Mouse (Mus musculus) liver, postnatal 0 days (tissue): ENCODE data around the gene Gm13030. TPM values are rescaled to one million over a fixed set of nuclear protein-coding genes. Genes with fewer than 3 reads are reported as not detected.

Source experiments
- ATAC-seq: fragments of 200-750 bp; cut with Nextera tagmentation; 2 replicates; pipeline ENCODE4 v1.8.0; 2017; ENCODE audit warnings: mild to moderate bottlenecking, moderate library complexity
- DNase-seq: peaks from one replicate; pipeline ENCODE4 v3.0.0-alpha.2; 2016
- H3K27ac ChIP-seq: fragments of 300-500 bp; sonication (generic); 2 replicates; pipeline ENCODE4 v1.5.1; 2014; ENCODE audit warnings: antibody characterized with exemption, moderate library complexity, mild to moderate bottlenecking, low read depth
- H3K27me3 ChIP-seq: fragments of 300-500 bp; sonication (generic); 2 replicates; pipeline ENCODE4 v1.6.1; 2014; ENCODE audit warnings: low read length, control low read depth, mixed read lengths; ENCODE audit not compliant: insufficient read depth
- H3K36me3 ChIP-seq: fragments of 300-500 bp; sonication (generic); replicated peaks from 2 replicates; pipeline ENCODE4 v1.6.1; 2014; ENCODE audit warnings: mild to moderate bottlenecking, control low read depth, low read length, moderate library complexity, mixed read lengths; ENCODE audit not compliant: insufficient read depth
- H3K4me1 ChIP-seq: fragments of 300-500 bp; sonication (generic); 2 replicates; pipeline ENCODE4 v1.6.1; 2014; ENCODE audit warnings: antibody characterized with exemption, mild to moderate bottlenecking, control low read depth; ENCODE audit not compliant: insufficient read depth
- H3K4me2 ChIP-seq: fragments of 300-500 bp; sonication (generic); 2 replicates; pipeline ENCODE4 v1.6.1; 2014; ENCODE audit warnings: low read depth, mild to moderate bottlenecking, low read length, moderate library complexity, mixed read lengths
- H3K4me3 ChIP-seq: fragments of 300-500 bp; sonication (generic); 2 replicates; pipeline ENCODE4 v1.5.1; 2014; ENCODE audit warnings: low read depth, low read length
- H3K9ac ChIP-seq: fragments of 300-500 bp; sonication (generic); replicated peaks from 2 replicates; pipeline ENCODE4 v1.6.1; 2014; ENCODE audit warnings: mild to moderate bottlenecking, moderate library complexity
- H3K9me3 ChIP-seq: fragments of 300-500 bp; sonication (generic); 2 replicates; pipeline ENCODE4 v1.6.1; 2016; ENCODE audit warnings: mild to moderate bottlenecking, control low read depth, low read length, mixed read lengths
- CTCF ChIP-seq: sonication (generic); IDR thresholded peaks from 2 replicates; pipeline ENCODE4 v1.5.1; 2016; ENCODE audit warnings: antibody characterized with exemption, low read depth
- EP300 ChIP-seq: IDR thresholded peaks from 2 replicates; pipeline ENCODE4 v1.6.1; 2016; ENCODE audit warnings: antibody characterized with exemption, low read depth, mild to moderate bottlenecking
- WGBS: fragments of 180-500 bp; shearing (Covaris S2); extraction: QIAGEN DNeasy Blood & Tissue Kit; methylation state at CpG from one replicate; pipeline ENCODE4 v1.1.7; 2014; ENCODE audit not compliant: insufficient replicate concordance; 5-methylcytosine and 5-hydroxymethylcytosine counted together
- polyA plus RNA-seq: library from polyadenylated mRNA; unstranded; fragments of >200 nt; fragmentation: Nextera tagmentation; extraction: Ambion mirVana; gene quantifications from 2 replicates; pipeline ENCODE4 v1.2.1, GENCODE M21; 2015

Gm13030 gene
- not detected in 2 replicates for polyA plus RNA-seq

DNA sequence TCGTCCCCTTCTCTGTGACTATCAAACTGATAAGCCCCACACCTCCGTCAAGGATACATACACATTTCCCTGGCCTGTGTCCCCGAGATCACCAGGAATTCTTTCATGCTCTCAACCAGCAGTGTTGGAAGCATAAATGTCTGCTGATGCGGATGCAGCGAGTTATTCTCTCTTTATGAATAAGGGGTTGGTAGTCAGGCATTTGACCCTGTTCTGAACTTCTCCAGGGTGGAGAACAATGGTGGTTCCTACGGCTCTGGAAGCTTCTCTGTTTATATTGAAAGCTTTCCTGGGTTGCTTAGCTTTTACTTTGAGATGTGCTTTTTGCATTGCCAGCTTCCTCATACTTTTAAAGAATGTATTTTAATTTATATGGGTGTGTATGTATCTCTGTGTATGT, at the start of gene Gm13030:
Gm13030 (minus strand) TSS at position 101 of the 400 bp plus-strand sequence.
- DNase-seq (no peak), ATAC-seq (no peak)
- 77% methylated on average over 6 of the region's 6 CpGs for whole genome bisulfite sequencing
- Histone ChIP-seq H3K4me3 (no peak within 1 kb of the TSS), H3K36me3 (no peaks in the 10 kb centered on the region), H3K9me3 (no peaks in the 10 kb centered on the region), H3K4me1 (no peaks in the 10 kb centered on the region), H3K27ac (no peak within 1 kb of the TSS), H3K9ac (no peak within 1 kb of the TSS), H3K4me2 (no peak within 1 kb of the TSS), H3K27me3 (no peaks in the 10 kb centered on the region)
- no peak for TF ChIP-seq CTCF
- TF ChIP-seq EP300: no peak

GRCm38 (mm10) chr4:138922131-138922459, 48.3 kb upstream of the Gm13030 start:
- ATAC-seq: peak; percentile 77
- Histone ChIP-seq H3K4me2 (no peak overlapping the region), H3K4me3 (no peak overlapping the region), H3K27me3 (0 out of 2 replicates have a peak, but pooled peaks cover 6% of the 10 kb centered on the region), H3K9me3 (no peaks in the 10 kb centered on the region; the same call in 1 of the 2 replicates), H3K4me1 (no peaks in the 10 kb centered on the region), H3K36me3 (no peaks in the 10 kb centered on the region), H3K9ac (no peak overlapping the region), H3K27ac (no peak overlapping the region)
- 3% methylated on average over 11 of the region's 11 CpGs for WGBS
- TF ChIP-seq EP300 (no peak), CTCF (peak; percentile 99)
- peak; percentile 95 for DNase-seq

DNA sequence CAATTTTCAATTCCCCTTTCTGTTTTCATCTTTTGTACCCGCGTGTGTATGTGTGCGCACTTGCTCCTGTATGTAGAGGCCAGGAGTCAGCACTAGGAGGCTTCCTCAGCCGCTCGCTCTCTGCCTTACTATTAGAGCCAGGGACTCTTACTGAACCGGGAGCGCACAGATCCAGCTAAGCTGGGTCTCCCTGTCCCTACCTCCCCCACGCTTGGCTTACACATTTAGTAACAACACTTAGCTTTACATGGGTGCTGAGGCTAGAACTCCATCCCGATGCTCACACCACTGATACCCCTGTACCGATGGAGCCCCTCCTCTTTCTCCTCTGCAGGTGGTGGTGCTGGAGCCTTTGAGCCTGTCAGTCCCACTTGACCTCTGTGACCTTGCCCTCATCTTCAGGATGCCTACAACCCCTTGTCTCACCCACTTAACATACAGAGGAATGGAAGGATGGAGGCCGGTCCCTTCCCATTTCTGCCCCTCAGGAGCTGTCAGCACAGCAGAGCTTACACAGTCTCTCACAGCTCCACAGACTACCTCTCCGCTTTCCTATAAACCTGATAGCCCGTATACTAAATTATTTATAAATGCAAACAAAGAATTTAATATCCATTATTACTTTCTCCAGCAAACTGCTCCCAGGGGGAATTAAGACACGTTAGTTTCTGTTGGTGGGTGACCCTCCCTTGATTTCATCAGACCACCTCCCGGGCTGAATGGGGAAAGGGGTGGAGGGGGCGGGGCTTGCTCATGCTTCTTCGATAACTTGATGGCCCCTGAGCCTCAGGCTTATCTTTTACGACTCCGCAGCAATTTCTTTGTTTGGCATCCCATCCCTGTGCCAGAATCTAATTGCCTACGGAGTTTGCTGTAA, 47.7 kb upstream of the Gm13030 start:
- Histone ChIP-seq H3K36me3 (no peaks in the 10 kb centered on the region), H3K4me2 (no peak overlapping the region), H3K27me3 (0 out of 2 replicates have a peak, but pooled peaks cover 6% of the 10 kb centered on the region), H3K9me3 (no peaks in the 10 kb centered on the region; the same call in 1 of the 2 replicates), H3K4me1 (no peaks in the 10 kb centered on the region), H3K4me3 (no peak overlapping the region), H3K9ac (no peak overlapping the region), H3K27ac (no peak overlapping the region)
- ATAC-seq: 0 out of 2 replicates have a peak, but pooled peaks have one; percentile 7
- TF ChIP-seq CTCF (no peak), EP300 (no peak)
- 39% methylated on average over 20 of the region's 20 CpGs for WGBS
- DNase-seq: no peak

DNA sequence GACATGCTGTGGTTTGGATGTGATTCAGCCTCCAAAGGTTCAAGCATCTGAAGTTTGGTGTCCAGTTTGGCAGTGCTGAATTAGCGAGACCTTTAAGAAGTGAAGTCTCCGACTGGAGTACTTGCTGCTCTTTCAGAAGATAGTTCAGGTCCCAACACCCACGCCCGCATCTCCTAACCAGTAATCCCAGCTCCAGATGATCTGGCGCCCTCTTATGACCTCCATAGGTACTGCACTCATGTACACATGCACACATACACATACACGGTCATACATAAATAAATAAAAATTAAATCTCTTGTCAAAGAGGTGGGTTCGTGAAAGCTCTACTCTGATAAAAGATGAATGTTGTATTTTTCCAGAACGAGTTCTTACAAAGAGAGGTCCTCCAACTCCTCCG, 43.5 kb upstream of the Gm13030 start:
- Histone ChIP-seq H3K36me3 (no peaks in the 10 kb centered on the region), H3K27ac (no peak overlapping the region), H3K4me2 (no peak overlapping the region), H3K9ac (no peak overlapping the region), H3K4me1 (peaks cover 6% of the 10 kb centered on the region), H3K9me3 (no peaks in the 10 kb centered on the region; the same call in 1 of the 2 replicates), H3K27me3 (0 out of 2 replicates have a peak, but pooled peaks cover 6% of the 10 kb centered on the region), H3K4me3 (no peak overlapping the region)
- DNase-seq (no peak), ATAC-seq (no peak)
- 80% methylated on average over 9 of the region's 9 CpGs for WGBS
- TF ChIP-seq CTCF (peak; percentile 38), EP300 (no peak)

- peak; percentile 84 for TF ChIP-seq CTCF
- TF ChIP-seq EP300: no peak
- Histone ChIP-seq H3K9me3 (no peaks in the 10 kb centered on the region; the same call in 1 of the 2 replicates), H3K27me3 (no peaks in the 10 kb centered on the region), H3K4me3 (peak within 1 kb of the TSS; percentile 82), H3K9ac (peak within 1 kb of the TSS; percentile 84), H3K36me3 (no peaks in the 10 kb centered on the region; the same call in 1 of the 2 replicates), H3K4me2 (peak within 1 kb of the TSS; percentile 99), H3K4me1 (peaks cover 6% of the 10 kb centered on the region), H3K27ac (peak within 1 kb of the TSS; percentile 68)
- 1% methylated on average over 36 of the region's 39 CpGs for WGBS
- DNase-seq: peak; percentile 95
- ATAC-seq: peak; percentile 93
Observed at GRCm38 (mm10) chr4:138913797-138914196, 40.0 kb upstream of the Gm13030 start, which contains the start of gene Otud3. TSS of gene Otud3 (minus strand) at chr4:138913945.

- ATAC-seq: peak; percentile 66
- no peak for TF ChIP-seq EP300
- TF ChIP-seq CTCF: no peak
- H3K27me3 ChIP-seq: no peaks in the 10 kb centered on the region
- H3K27ac ChIP-seq: peak overlapping the region; percentile 68
- DNase-seq: peak; percentile 39
- WGBS: 1% methylated on average over 50 of the region's 52 CpGs
- peak overlapping the region; percentile 99 for H3K4me2 ChIP-seq
- H3K9ac ChIP-seq: peak overlapping the region; percentile 84
- no peaks in the 10 kb centered on the region; the same call in 1 of the 2 replicates for H3K9me3 ChIP-seq
- no peaks in the 10 kb centered on the region; the same call in 1 of the 2 replicates for H3K36me3 ChIP-seq
- peaks cover 6% of the 10 kb centered on the region for H3K4me1 ChIP-seq
- peak overlapping the region; percentile 82 for H3K4me3 ChIP-seq
Observed at GRCm38 (mm10) chr4:138913141-138913787, 39.5 kb upstream of the Gm13030 start.
